Mouse (Mus musculus): ENCODE data around the gene Plin4. TPM values are rescaled to one million over a fixed set of nuclear protein-coding genes. Genes with fewer than 3 reads are reported as not detected.
"Not testable (repeated sequence)": the region's sequence is repeated elsewhere in the genome, so short reads cannot be mapped to it uniquely, and the experiment has no call there.

The Plin4 gene
- polyA plus RNA-seq, 1 experiment from 2014 or later, result 0.36 TPM

GRCm38 (mm10) chr17:56071126-56071525, 38.5 kb downstream of the Plin4 start:
- Histone ChIP-seq H3K36me3 (peaks cover 61% of the 10 kb centered on the region), H3K27me3 (replicated peaks) (no peaks in the 10 kb centered on the region), H3K9me3 (no peaks in the 10 kb centered on the region)

GRCm38 (mm10) chr17:56069066-56069465, 40.5 kb downstream of the Plin4 start:
- Histone ChIP-seq H3K9me3 (no peaks in the 10 kb centered on the region), H3K4me1 (peaks cover 8% of the 10 kb centered on the region; the same call in 1 of the 2 replicates), H3K27me3 (replicated peaks) (no peaks in the 10 kb centered on the region), H3K4me3 (replicated peaks) (no peak overlapping the region), H3K4me2 (no peak overlapping the region), H3K9ac (no peak overlapping the region), H3K36me3 (peaks cover 82% of the 10 kb centered on the region), H3K27ac (no peak overlapping the region)
- ATAC-seq (ENCODE audit: insufficient read depth, low FRiP score, low read depth), result no peak
- WGBS, result 96% methylated on average over 14 of the region's 14 CpGs

More at GRCm38 (mm10) chr17:56071126-56071525, 38.5 kb downstream of the Plin4 start:
- no peak overlapping the region for H3K4me3 ChIP-seq (replicated peaks)
- H3K4me1 ChIP-seq, result peaks cover 14% of the 10 kb centered on the region; the same call in 1 of the 2 replicates
- no peak overlapping the region for H3K27ac ChIP-seq
- no peak overlapping the region for H3K9ac ChIP-seq
- no peak for ATAC-seq (ENCODE audit: insufficient read depth, low FRiP score, low read depth)
- H3K4me2 ChIP-seq, result no peak overlapping the region

- peaks cover 93% of the 10 kb centered on the region for H3K36me3 ChIP-seq
- no peak overlapping the region for H3K4me2 ChIP-seq
- no peaks in the 10 kb centered on the region for H3K27me3 ChIP-seq (replicated peaks)
- ATAC-seq (ENCODE audit: insufficient read depth, low FRiP score, low read depth), result no peak
- H3K9me3 ChIP-seq, result no peaks in the 10 kb centered on the region
- H3K9ac ChIP-seq, result no peak overlapping the region
- no peak overlapping the region for H3K4me3 ChIP-seq (replicated peaks)
- no peaks in the 10 kb centered on the region for H3K4me1 ChIP-seq
- no peak overlapping the region for H3K27ac ChIP-seq
Observed at GRCm38 (mm10) chr17:56066451-56066850, 43.2 kb downstream of the Plin4 start.

- not testable (repeated sequence) for H3K27ac ChIP-seq; H3K27me3 ChIP-seq (replicated peaks); H3K4me1 ChIP-seq; H3K9ac ChIP-seq; ATAC-seq (ENCODE audit: insufficient read depth, low FRiP score, low read depth); H3K4me2 ChIP-seq; H3K9me3 ChIP-seq; H3K4me3 ChIP-seq (replicated peaks)
- WGBS, result 79% methylated on average over 6 of the region's 6 CpGs
- H3K36me3 ChIP-seq, result peaks cover 94% of the 10 kb centered on the region
Observed at GRCm38 (mm10) chr17:56065715-56066114, 43.9 kb downstream of the Plin4 start.

- Histone ChIP-seq H3K4me2 (no peak overlapping the region), H3K4me3 (replicated peaks) (no peak overlapping the region), H3K36me3 (peaks cover 91% of the 10 kb centered on the region), H3K4me1 (no peaks in the 10 kb centered on the region), H3K9me3 (no peaks in the 10 kb centered on the region), H3K9ac (no peak overlapping the region), H3K27me3 (replicated peaks) (no peaks in the 10 kb centered on the region), H3K27ac (no peak overlapping the region)
- 94% methylated on average over 7 of the region's 7 CpGs for WGBS
- ATAC-seq (ENCODE audit: insufficient read depth, low FRiP score, low read depth), result no peak
Observed at GRCm38 (mm10) chr17:56062081-56062480, 47.5 kb downstream of the Plin4 start.

DNA sequence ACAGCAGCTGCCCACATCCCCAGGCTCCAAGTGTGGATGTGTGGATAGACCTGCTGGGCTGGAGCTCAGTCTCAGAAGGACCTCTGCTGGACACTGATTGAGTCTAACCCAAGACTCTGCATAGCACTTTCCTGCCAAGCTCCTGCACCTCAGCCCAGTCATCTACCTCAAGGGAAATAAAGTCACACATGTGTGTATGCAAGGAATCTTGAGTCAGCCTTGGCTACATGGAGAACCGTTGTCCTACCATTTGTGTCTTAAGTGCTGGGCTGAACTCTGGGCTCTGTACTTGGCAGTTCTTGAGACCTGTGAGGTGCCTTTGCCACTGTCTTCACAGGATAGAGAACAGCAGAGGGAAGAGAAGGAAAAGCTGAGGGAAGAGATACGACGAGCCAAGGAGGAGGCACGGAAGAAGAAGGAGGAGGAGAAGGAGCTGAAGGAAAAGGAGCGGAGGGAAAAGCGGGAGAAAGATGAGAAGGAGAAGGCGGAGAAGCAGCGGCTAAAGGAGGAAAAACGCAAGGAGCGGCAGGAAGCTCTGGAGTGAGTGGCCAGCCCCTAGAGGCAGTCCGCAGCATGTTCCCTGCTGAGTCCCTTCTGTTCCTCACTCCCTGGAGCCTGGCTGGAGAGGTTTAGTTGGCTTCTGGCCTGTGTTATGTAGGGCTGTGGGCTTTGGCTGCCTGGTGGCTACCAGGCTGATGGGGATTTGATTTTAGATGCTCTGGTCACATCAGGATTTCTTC, 52.1 kb downstream of the Plin4 start:
- no peaks in the 10 kb centered on the region for H3K27me3 ChIP-seq (replicated peaks)
- H3K9ac ChIP-seq, result no peak overlapping the region
- no peak overlapping the region for H3K27ac ChIP-seq
- no peak for ATAC-seq (ENCODE audit: insufficient read depth, low FRiP score, low read depth)
- peaks cover 68% of the 10 kb centered on the region for H3K36me3 ChIP-seq
- no peak overlapping the region for H3K4me3 ChIP-seq (replicated peaks)
- WGBS, result 89% methylated on average over 11 of the region's 11 CpGs
- H3K4me1 ChIP-seq, result no peaks in the 10 kb centered on the region
- H3K4me2 ChIP-seq, result no peak overlapping the region
- H3K9me3 ChIP-seq, result no peaks in the 10 kb centered on the region

DNA sequence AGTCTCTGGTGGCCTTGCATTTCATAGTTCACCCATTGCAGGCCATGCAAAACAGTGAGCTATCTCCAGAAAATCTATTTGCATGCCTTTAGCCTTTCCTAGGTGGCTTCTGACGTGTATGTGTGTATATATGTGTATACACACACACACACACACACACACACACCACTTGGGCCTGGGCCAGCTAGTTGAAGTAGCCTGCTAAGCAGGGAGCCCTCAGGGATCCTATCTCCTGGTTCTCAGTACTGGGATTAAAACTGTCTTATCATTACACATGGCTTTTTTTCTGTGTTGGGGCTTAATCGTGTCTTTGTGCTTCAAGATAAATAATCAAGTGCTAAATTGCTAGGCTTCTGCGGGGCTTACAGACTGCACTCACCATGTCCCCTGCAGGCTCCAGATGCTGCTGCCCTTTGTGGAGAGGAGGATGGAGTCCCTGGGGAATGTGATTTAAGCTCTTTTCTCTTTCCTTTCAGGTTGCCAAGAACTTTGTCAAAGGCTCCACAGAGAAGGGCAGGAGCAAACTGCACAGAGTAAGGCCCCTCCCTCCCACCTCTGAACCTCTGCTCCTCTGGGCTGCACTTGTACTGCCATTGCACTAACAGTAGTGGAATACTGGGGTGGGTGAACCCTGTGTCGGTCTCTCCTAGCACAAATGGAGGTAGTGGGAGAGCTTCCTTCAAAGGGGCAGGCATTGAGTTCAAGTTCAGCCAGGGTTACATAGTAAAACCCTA, 53.5 kb downstream of the Plin4 start:
- Histone ChIP-seq H3K4me1 (no peaks in the 10 kb centered on the region), H3K9ac (no peak overlapping the region), H3K27me3 (replicated peaks) (no peaks in the 10 kb centered on the region), H3K27ac (no peak overlapping the region), H3K36me3 (peaks cover 59% of the 10 kb centered on the region), H3K4me3 (replicated peaks) (no peak overlapping the region), H3K9me3 (no peaks in the 10 kb centered on the region), H3K4me2 (no peak overlapping the region)
- ATAC-seq (ENCODE audit: insufficient read depth, low FRiP score, low read depth), result no peak
- WGBS, result 65% methylated on average over 4 of the region's 4 CpGs

DNA sequence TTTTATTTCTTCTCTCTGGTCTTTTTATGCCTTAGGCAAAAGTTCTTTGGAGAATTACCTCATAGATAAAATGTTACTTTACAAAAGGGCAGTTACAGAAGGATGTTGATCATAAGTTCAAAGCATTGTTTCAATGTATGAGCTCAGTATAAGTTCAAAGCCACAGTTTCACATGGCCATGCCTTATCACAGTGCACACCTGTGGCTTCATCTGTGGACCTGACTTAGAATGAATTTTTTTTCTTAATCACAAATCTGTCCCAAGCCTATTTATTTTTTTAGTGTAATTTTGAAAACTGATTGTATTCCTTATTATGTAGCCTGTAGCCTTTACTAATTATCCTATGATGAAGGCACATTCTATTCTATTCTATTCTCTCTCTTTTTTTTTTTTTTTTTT, 54.7 kb downstream of the Plin4 start:
- H3K4me2 ChIP-seq, result no peak overlapping the region
- no peaks in the 10 kb centered on the region for H3K4me1 ChIP-seq
- ATAC-seq (ENCODE audit: insufficient read depth, low FRiP score, low read depth), result no peak
- no peak overlapping the region for H3K9ac ChIP-seq
- no peak overlapping the region for H3K4me3 ChIP-seq (replicated peaks)
- no peaks in the 10 kb centered on the region for H3K9me3 ChIP-seq
- peaks cover 52% of the 10 kb centered on the region for H3K36me3 ChIP-seq
- no peak overlapping the region for H3K27ac ChIP-seq
- H3K27me3 ChIP-seq (replicated peaks), result no peaks in the 10 kb centered on the region

DNA sequence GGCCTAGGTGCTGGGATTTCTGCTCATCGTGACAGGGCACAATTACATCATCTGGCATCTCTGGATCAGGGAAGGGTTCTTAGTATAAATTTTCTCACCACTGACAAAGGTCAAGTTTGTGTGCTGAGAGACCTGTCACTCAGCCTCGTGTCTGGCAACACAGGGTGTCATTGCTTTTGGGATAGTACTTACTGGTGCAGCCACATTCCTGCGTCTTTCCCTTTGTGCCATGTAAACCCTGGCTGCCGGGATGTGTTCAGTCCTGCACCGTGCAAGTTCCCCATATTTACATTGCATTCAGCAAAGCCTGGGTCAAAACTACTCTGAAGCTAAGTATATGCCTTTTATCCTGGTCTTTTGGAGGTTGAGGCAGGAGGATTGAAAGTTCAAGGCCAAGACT, 58.2 kb downstream of the Plin4 start:
- no peak overlapping the region for H3K4me2 ChIP-seq
- H3K9ac ChIP-seq, result no peak overlapping the region
- no peaks in the 10 kb centered on the region for H3K4me1 ChIP-seq
- H3K36me3 ChIP-seq, result peaks cover 41% of the 10 kb centered on the region
- H3K4me3 ChIP-seq (replicated peaks), result no peak overlapping the region
- no peaks in the 10 kb centered on the region for H3K9me3 ChIP-seq
- no peaks in the 10 kb centered on the region for H3K27me3 ChIP-seq (replicated peaks)
- 77% methylated on average over 5 of the region's 5 CpGs for WGBS
- ATAC-seq (ENCODE audit: insufficient read depth, low FRiP score, low read depth), result no peak
- 0 out of 2 replicates have a peak overlapping the region, but pooled peaks have one; percentile 32 for H3K27ac ChIP-seq

Other genes starting within 250 kb of the Plin4 start
- gene Zfp119a, start 230.9 kb downstream of the Plin4 start, polyA plus RNA-seq (2015; fragmentation: Nextera tagmentation; extraction: Ambion mirVana), result 9.4 and 9.9 TPM in 2 replicates
- 14.0 and 15.1 TPM in 2 replicates for gene Zfp959, start 217.7 kb downstream of the Plin4 start, polyA plus RNA-seq (2015; fragmentation: Nextera tagmentation; extraction: Ambion mirVana)
- 6.1 and 6.9 TPM in 2 replicates for gene Zfp119b, start 160.3 kb downstream of the Plin4 start, polyA plus RNA-seq (2015; fragmentation: Nextera tagmentation; extraction: Ambion mirVana)
- 4.1 TPM in 2 replicates for gene Ebi3, start 157.2 kb downstream of the Plin4 start, polyA plus RNA-seq (2015; fragmentation: Nextera tagmentation; extraction: Ambion mirVana)
- 22.0 and 24.8 TPM in 2 replicates for gene Yju2, start 150.7 kb downstream of the Plin4 start, polyA plus RNA-seq (2015; fragmentation: Nextera tagmentation; extraction: Ambion mirVana)
- 10.4 and 11.1 TPM in 2 replicates for gene Shd, start 139.3 kb downstream of the Plin4 start, polyA plus RNA-seq (2015; fragmentation: Nextera tagmentation; extraction: Ambion mirVana)
- gene Fsd1, start 123.3 kb downstream of the Plin4 start, polyA plus RNA-seq (2015; fragmentation: Nextera tagmentation; extraction: Ambion mirVana), result 9.8 and 11.7 TPM in 2 replicates
- gene Stap2, start 104.2 kb downstream of the Plin4 start, polyA plus RNA-seq (2015; fragmentation: Nextera tagmentation; extraction: Ambion mirVana), result 28.0 and 30.9 TPM in 2 replicates
- gene Mpnd, start 104.1 kb downstream of the Plin4 start, polyA plus RNA-seq (2015; fragmentation: Nextera tagmentation; extraction: Ambion mirVana), result 89.7 and 91.8 TPM in 2 replicates
- gene Sh3gl1, start 73.2 kb downstream of the Plin4 start, polyA plus RNA-seq (2015; fragmentation: Nextera tagmentation; extraction: Ambion mirVana), result 136 and 142 TPM in 2 replicates
- gene Chaf1a, start 69.4 kb downstream of the Plin4 start, polyA plus RNA-seq (2015; fragmentation: Nextera tagmentation; extraction: Ambion mirVana), result 21.7 and 22.4 TPM in 2 replicates
- gene Ubxn6, start 34.8 kb downstream of the Plin4 start, polyA plus RNA-seq (2015; fragmentation: Nextera tagmentation; extraction: Ambion mirVana), result 32.8 and 36.0 TPM in 2 replicates
- gene Hdgfl2, start 30.2 kb downstream of the Plin4 start, polyA plus RNA-seq (2015; fragmentation: Nextera tagmentation; extraction: Ambion mirVana), result 99.9 and 103 TPM in 2 replicates
- 0.42 and 0.59 TPM in 2 replicates for gene Plin5, start 7.8 kb upstream of the Plin4 start, polyA plus RNA-seq (2015; fragmentation: Nextera tagmentation; extraction: Ambion mirVana)
- 0.52 and 1.6 TPM in 2 replicates for gene Lrg1, start 12.2 kb upstream of the Plin4 start, polyA plus RNA-seq (2015; fragmentation: Nextera tagmentation; extraction: Ambion mirVana)
- gene Sema6b, start 30.5 kb upstream of the Plin4 start, polyA plus RNA-seq (2015; fragmentation: Nextera tagmentation; extraction: Ambion mirVana), result 1.3 and 1.4 TPM in 2 replicates
- gene Tnfaip8l1, start 52.7 kb upstream of the Plin4 start, polyA plus RNA-seq (2015; fragmentation: Nextera tagmentation; extraction: Ambion mirVana), result 13.2 and 14.8 TPM in 2 replicates
- 112 and 113 TPM in 2 replicates for gene Mydgf, start 74.1 kb upstream of the Plin4 start, polyA plus RNA-seq (2015; fragmentation: Nextera tagmentation; extraction: Ambion mirVana)
- gene Dpp9, start 109.1 kb upstream of the Plin4 start, polyA plus RNA-seq (2015; fragmentation: Nextera tagmentation; extraction: Ambion mirVana), result 33.2 and 37.5 TPM in 2 replicates
- 12.7 and 13.0 TPM in 2 replicates for gene Fem1a, start 147.0 kb upstream of the Plin4 start, polyA plus RNA-seq (2015; fragmentation: Nextera tagmentation; extraction: Ambion mirVana)
- gene Ticam1, start 167.0 kb upstream of the Plin4 start, polyA plus RNA-seq (2015; fragmentation: Nextera tagmentation; extraction: Ambion mirVana), result 6.6 and 7.8 TPM in 2 replicates
- gene Plin3, start 183.1 kb upstream of the Plin4 start, polyA plus RNA-seq (2015; fragmentation: Nextera tagmentation; extraction: Ambion mirVana), result 90.7 and 93.1 TPM in 2 replicates
- gene Arrdc5, start 190.5 kb upstream of the Plin4 start, polyA plus RNA-seq (2015; fragmentation: Nextera tagmentation; extraction: Ambion mirVana), result not detected in 2 replicates
- gene Uhrf1, start 193.5 kb upstream of the Plin4 start, polyA plus RNA-seq (2015; fragmentation: Nextera tagmentation; extraction: Ambion mirVana), result 103 and 110 TPM in 2 replicates
- 27.8 and 33.9 TPM in 2 replicates for gene Kdm4b, start 216.3 kb upstream of the Plin4 start, polyA plus RNA-seq (2015; fragmentation: Nextera tagmentation; extraction: Ambion mirVana)